Mouse (Mus musculus) G1E (cell line): Measurements from ENCODE around the gene Ccdc189.

Source experiments
- CTCF ChIP-seq: IDR thresholded peaks from 2 replicates; pipeline ENCODE4 v1.5.1; 2012; ENCODE audit warnings: low read depth, low read length, inconsistent platforms, mixed read lengths
- GATA1 ChIP-seq: IDR thresholded peaks from 2 replicates; pipeline ENCODE4 v1.6.1; 2012; ENCODE audit warnings: borderline replicate concordance, low read length, inconsistent platforms, mixed read lengths
- GATA2 ChIP-seq: IDR thresholded peaks from 2 replicates; pipeline ENCODE4 v1.6.1; 2012; ENCODE audit warnings: low read depth, low read length, inconsistent platforms, borderline replicate concordance
- POLR2AphosphoS5 ChIP-seq: IDR thresholded peaks from 2 replicates; pipeline ENCODE4 v1.6.1; 2012; ENCODE audit warnings: low read depth, low read length, inconsistent platforms; ENCODE audit not compliant: insufficient replicate concordance
- TAL1 ChIP-seq: conservative IDR thresholded peaks from 2 replicates; pipeline ENCODE4 v1.6.1; 2012; ENCODE audit warnings: low read depth, low read length, inconsistent platforms, mixed read lengths

GRCm38 (mm10) chr7:127602903-127603302 is 14.5 kb upstream of the Ccdc189 start:
- TF ChIP-seq CTCF (no peak), GATA1 (no peak), TAL1 (no peak), GATA2 (no peak), POLR2AphosphoS5 (no peak)
